Mouse (Mus musculus) spleen, adult 18-20 months (tissue): Measurements from ENCODE around the gene Pdia3.
"Not testable (repeated sequence)": the region's sequence is repeated elsewhere in the genome, so short reads cannot be mapped to it uniquely, and the experiment has no call there.

Source experiments
- DNase-seq, 2 experiments: peaks; one replicate each; pipeline ENCODE4 v3.0.0; 2022; ENCODE audit warnings: mixed read lengths in 2 of 2

The Pdia3 gene

GRCm38 (mm10) chr2:121443068-121443349 is 29.4 kb downstream of the Pdia3 start:
- peak; percentile 14 to 24 for DNase-seq

- no peak for DNase-seq
Observed at GRCm38 (mm10) chr2:121444178-121444577, 30.6 kb downstream of the Pdia3 start, which contains the start of gene Ell3. Gene Ell3 (minus strand): TSS chr2:121444278.

GRCm38 (mm10) chr2:121445117-121445516 is 31.5 kb downstream of the Pdia3 start:
- no peak for DNase-seq

- DNase-seq = no peak
Observed at GRCm38 (mm10) chr2:121446506-121446905, 32.9 kb downstream of the Pdia3 start.

- DNase-seq = no peak
Observed at GRCm38 (mm10) chr2:121447006-121447405, 33.4 kb downstream of the Pdia3 start.

GRCm38 (mm10) chr2:121448136-121448535 is 34.6 kb downstream of the Pdia3 start:
- DNase-seq = peak in 1 of 2 experiments; percentile 54

- peak; percentile 99 to 100 for DNase-seq
Observed at GRCm38 (mm10) chr2:121448739-121449535, 35.4 kb downstream of the Pdia3 start, which contains the start of gene Serf2. Gene Serf2 (plus strand): TSS chr2:121449195.

GRCm38 (mm10) chr2:121449545-121450011 is 36.0 kb downstream of the Pdia3 start:
- DNase-seq = no peak

GRCm38 (mm10) chr2:121450093-121450492 is 36.5 kb downstream of the Pdia3 start:
- DNase-seq = peak in 1 of 2 experiments; percentile 25

GRCm38 (mm10) chr2:121452361-121452760 is 38.8 kb downstream of the Pdia3 start:
- DNase-seq = no peak

- no peak for DNase-seq
Observed at GRCm38 (mm10) chr2:121452990-121453389, 39.4 kb downstream of the Pdia3 start, which contains the start of gene Hypk. Gene Hypk (plus strand): TSS chr2:121453290.

- DNase-seq = no peak
Observed at GRCm38 (mm10) chr2:121453917-121454316, 40.3 kb downstream of the Pdia3 start.

GRCm38 (mm10) chr2:121455534-121455933 is 42.0 kb downstream of the Pdia3 start:
- no peak for DNase-seq

GRCm38 (mm10) chr2:121456692-121457642 is 43.4 kb downstream of the Pdia3 start, which contains the start of gene Serinc4:
Gene Serinc4 (minus strand): TSS chr2:121456781.
- DNase-seq = peak; percentile 78 to 83

GRCm38 (mm10) chr2:121460071-121460470 is 46.5 kb downstream of the Pdia3 start:
- DNase-seq = no peak

- DNase-seq = not testable (repeated sequence)
Observed at GRCm38 (mm10) chr2:121468982-121469381, 55.4 kb downstream of the Pdia3 start.

GRCm38 (mm10) chr2:121472783-121473182 is 59.2 kb downstream of the Pdia3 start:
- not testable (repeated sequence) for DNase-seq

- DNase-seq = peak; percentile 60 to 65
Observed at GRCm38 (mm10) chr2:121473301-121474179, 60.0 kb downstream of the Pdia3 start, which contains the start of gene Mfap1b. Gene Mfap1b (minus strand): TSS chr2:121474067.

- no peak for DNase-seq
Observed at GRCm38 (mm10) chr2:121474180-121474535, 60.6 kb downstream of the Pdia3 start.

- DNase-seq = not testable (repeated sequence)
Observed at GRCm38 (mm10) chr2:121475306-121475705, 61.7 kb downstream of the Pdia3 start.

GRCm38 (mm10) chr2:121477491-121478266 is 64.1 kb downstream of the Pdia3 start:
- DNase-seq = no peak
